ENCODE assay signal across 9 mouse cellular contexts in the genomic region with DNA sequence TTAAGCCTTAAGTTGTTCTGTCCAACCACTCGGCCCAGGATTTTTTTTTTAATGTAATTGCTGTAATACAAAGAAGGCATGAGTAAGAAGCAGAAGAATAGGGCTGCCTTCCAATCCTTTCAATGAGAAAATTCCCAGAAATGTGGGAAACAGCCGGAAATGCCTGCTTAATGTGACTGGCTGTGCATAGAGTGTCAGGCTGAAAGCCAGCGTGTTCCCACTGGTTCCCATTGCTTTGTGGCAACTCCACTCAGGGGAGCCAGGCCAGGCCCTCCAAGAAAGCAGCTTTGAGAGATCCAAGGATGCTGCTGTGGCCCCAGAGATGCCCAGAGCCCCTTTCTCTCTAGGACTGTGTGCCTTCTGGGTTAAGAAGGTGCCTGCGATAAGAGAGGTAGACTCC. TPM values are rescaled to one million over a fixed set of nuclear protein-coding genes. Genes with fewer than 3 reads are reported as not detected.
DNase-seq lines count a peak whose midpoint lies in the region; ATAC-seq lines count a peak whose summit lies in the region.
"Had no signal": no experiment of that assay in that cellular context is flagged by ENCODE, and none has a peak within 500 bp of the region (broad histone marks: within the 10 kb centered on the region; RNA-seq: fewer than 3 reads in every experiment).

No protein-coding gene starts in this region.

- H3K27me3 ChIP-seq in heart, embryonic 16.5 days (ENCODE audit: control insufficient read depth, insufficient read depth, low read length): no peaks in the 10 kb centered on the region
- no peaks in the 10 kb centered on the region; the same call in 1 of the 2 replicates for H3K27me3 ChIP-seq in limb, embryonic 15.5 days

- H3K4me2 ChIP-seq in heart, embryonic 16.5 days (ENCODE audit: low read depth, low read length): no peak overlapping the region
- no peak overlapping the region for H3K4me2 ChIP-seq in limb, embryonic 15.5 days

- WGBS in heart, embryonic 16.5 days: 58% methylated on average over 4 of the region's 4 CpGs
- 58% methylated on average over 4 of the region's 4 CpGs for WGBS in limb, embryonic 15.5 days

- no peak for ATAC-seq in heart, embryonic 16.5 days (replicated peaks; ENCODE audit: extremely low read depth, insufficient read depth, low FRiP score)
- ATAC-seq in limb, embryonic 15.5 days (ENCODE audit: insufficient number of reproducible peaks, low FRiP score, low TSS enrichment, low read depth): no peak
- ATAC-seq in activated CD4-positive, CD25-positive, alpha-beta regulatory T cell, adult 4 months: no peak
- no peak for ATAC-seq in inflammation-experienced regulatory T-cells, adult 6 months

- H3K36me3 ChIP-seq in heart, embryonic 16.5 days (ENCODE audit: control insufficient read depth, insufficient read depth): no peaks in the 10 kb centered on the region
- H3K36me3 ChIP-seq in limb, embryonic 15.5 days: no peaks in the 10 kb centered on the region
- H3K36me3 ChIP-seq: G1E had no signal

- no peak overlapping the region for H3K4me3 ChIP-seq in heart, embryonic 16.5 days (ENCODE audit: low read length)
- no peak overlapping the region for H3K4me3 ChIP-seq in limb, embryonic 15.5 days

- DNase-seq in kidney, adult 11 months: peak; percentile 14
- no peak for DNase-seq in kidney, adult 9 months
- DNase-seq in brain, embryonic 18.5 days (ENCODE audit: low read depth, low spot score): peak; percentile 58
- no peak for DNase-seq in adrenal gland, postnatal 4 days (ENCODE audit: low spot score in 2 of 2)

- H3K4me1 ChIP-seq in heart, embryonic 16.5 days (ENCODE audit: control insufficient read depth, insufficient read depth, low read length): peaks cover 21% of the 10 kb centered on the region
- peaks cover 20% of the 10 kb centered on the region for H3K4me1 ChIP-seq in limb, embryonic 15.5 days

- no peak overlapping the region for H3K9ac ChIP-seq in heart, embryonic 16.5 days (ENCODE audit: low read length)
- H3K9ac ChIP-seq in limb, embryonic 15.5 days: no peak overlapping the region

- no peaks in the 10 kb centered on the region for H3K9me3 ChIP-seq in heart, embryonic 16.5 days (replicated peaks; ENCODE audit: control insufficient read depth, low read length)
- no peaks in the 10 kb centered on the region for H3K9me3 ChIP-seq in limb, embryonic 15.5 days
- H3K9me3 ChIP-seq: G1E had no signal

- peak overlapping the region; percentile 81 for H3K27ac ChIP-seq in heart, embryonic 16.5 days (ENCODE audit: low read length)
- peak overlapping the region; percentile 30 for H3K27ac ChIP-seq in limb, embryonic 15.5 days

RNA-seq across cellular contexts. Expression of a gene that starts 37.2 kb away (rescaled TPM):
- polyA plus RNA-seq in heart, embryonic 16.5 days (2015; fragmentation: Nextera tagmentation; extraction: Ambion mirVana): 41.8 and 49.1 TPM in 2 replicates
- polyA plus RNA-seq in limb, embryonic 15.5 days (2015; fragmentation: Nextera tagmentation; extraction: Ambion mirVana): 50.2 and 53.7 TPM in 2 replicates
- 10 to 100 TPM; 51.9 to 53.0 TPM for polyA plus RNA-seq in activated CD4-positive, CD25-positive, alpha-beta regulatory T cell, adult 4 months (2017; shearing (Covaris generic))
- polyA plus RNA-seq in inflammation-experienced regulatory T-cells, adult 6 months (2017; shearing (Covaris generic)): 10 to 100 TPM; 52.3 to 61.9 (median 55.5) TPM
- 10 to 100 TPM; 27.7 to 28.8 TPM for total RNA-seq in adrenal gland, postnatal 4 days (2021)

RNA-seq across cellular contexts. Expression of a gene that starts 52.4 kb away (rescaled TPM):
- 39.6 and 45.5 TPM in 2 replicates for polyA plus RNA-seq in heart, embryonic 16.5 days (2015; fragmentation: Nextera tagmentation; extraction: Ambion mirVana)
- polyA plus RNA-seq in limb, embryonic 15.5 days (2015; fragmentation: Nextera tagmentation; extraction: Ambion mirVana): 43.2 and 45.7 TPM in 2 replicates
- 10 to 100 TPM; 14.2 to 21.6 TPM for polyA plus RNA-seq in activated CD4-positive, CD25-positive, alpha-beta regulatory T cell, adult 4 months (2017; shearing (Covaris generic))
- 10 to 100 TPM; 13.8 to 21.9 (median 20.6) TPM for polyA plus RNA-seq in inflammation-experienced regulatory T-cells, adult 6 months (2017; shearing (Covaris generic))
- total RNA-seq in adrenal gland, postnatal 4 days (2021): 10 to 100 TPM; 21.6 to 22.5 TPM

Comparison
In these comparisons a context has a peak if more than half of its experiments do, and no peak if none do; other contexts are left out.
1. DNase-seq: peak in kidney, adult 11 months (single experiment) and brain, embryonic 18.5 days (single experiment); none in kidney, adult 9 months (single experiment) and adrenal gland, postnatal 4 days (0 of 2).